Mouse (Mus musculus) thymus, adult 2 months (tissue): ENCODE data around the gene Kcnt2.

ENCODE experiments used
- CTCF ChIP-seq: fragments of 200-500 bp; IDR thresholded peaks from 2 replicates; pipeline ENCODE4 v1.5.1; 2012; ENCODE audit warnings: mild to moderate bottlenecking, control low read depth, low read length, moderate library complexity, borderline replicate concordance; ENCODE audit not compliant: control insufficient read depth, poor library complexity, insufficient read depth; ENCODE audit errors: extremely low read depth
- POLR2A ChIP-seq: fragments of 200-500 bp; IDR thresholded peaks from 2 replicates; pipeline ENCODE4 v1.6.1; 2012; ENCODE audit warnings: mild to moderate bottlenecking, low read length, control low read depth, moderate library complexity; ENCODE audit not compliant: control insufficient read depth, poor library complexity, insufficient read depth; ENCODE audit errors: extremely low read depth

- TF ChIP-seq POLR2A (no peak), CTCF (no peak)
Observed at GRCm38 (mm10) chr1:140624918-140625317, 379.0 kb downstream of the Kcnt2 start.
